In genomic region chrX:77414156-77414555, GRCm38 (mm10) we compare ENCODE assay signal across 23 mouse cellular contexts.
DNase-seq lines count a peak whose midpoint lies in the region; ATAC-seq and TF ChIP-seq lines count a peak whose summit lies in the region.
"Had no signal": no experiment of that assay in that cellular context is flagged by ENCODE, and none has a peak within 500 bp of the region (broad histone marks: within the 10 kb centered on the region; RNA-seq: fewer than 3 reads in every experiment).

No protein-coding gene starts in this region.

- no peaks in the 10 kb centered on the region for H3K4me1 ChIP-seq in heart, embryonic 15.5 days (replicated peaks)
- H3K4me1 ChIP-seq in heart, adult 2 months (ENCODE audit: control insufficient read depth, insufficient read depth, low read length), result peaks cover 2% of the 10 kb centered on the region
- no peaks in the 10 kb centered on the region for H3K4me1 ChIP-seq in lung, embryonic 16.5 days (replicated peaks; ENCODE audit: control insufficient read depth, insufficient read depth, low read length)
- H3K4me1 ChIP-seq in lung, adult 2 months (ENCODE audit: control insufficient read depth, insufficient read depth, low read length), result peaks cover 3% of the 10 kb centered on the region; the same call in 1 of the 2 replicates
- H3K4me1 ChIP-seq in liver, postnatal 0 days (ENCODE audit: insufficient read depth), result no peaks in the 10 kb centered on the region
- H3K4me1 ChIP-seq in forebrain, postnatal 0 days (ENCODE audit: insufficient read depth), result no peaks in the 10 kb centered on the region
- H3K4me1 ChIP-seq: embryonic facial prominence, embryonic 12.5 days; heart, embryonic 12.5 days; hindbrain, embryonic 10.5 days; limb, embryonic 13.5 days; liver, embryonic 15.5 days had no signal

- no peak for ATAC-seq in heart, embryonic 15.5 days (replicated peaks; ENCODE audit: insufficient number of reproducible peaks, insufficient read depth, low FRiP score, low read depth)
- peak; percentile 85 for ATAC-seq in lung, embryonic 16.5 days (ENCODE audit: low read depth)
- ATAC-seq in granulocyte monocyte progenitor cell, adult 5-6 weeks (replicated peaks; ENCODE audit: poor library complexity, severe bottlenecking), result peak; percentile 81
- no peak for ATAC-seq in liver, postnatal 0 days
- ATAC-seq in forebrain, postnatal 0 days, result no peak
- ATAC-seq: forebrain, embryonic 14.5 days; hindbrain, postnatal 0 days; intestine, postnatal 0 days had no signal

- H3K36me3 ChIP-seq in heart, embryonic 15.5 days, result no peaks in the 10 kb centered on the region
- no peaks in the 10 kb centered on the region for H3K36me3 ChIP-seq in heart, adult 2 months (ENCODE audit: control insufficient read depth, insufficient read depth, low read length)
- no peaks in the 10 kb centered on the region for H3K36me3 ChIP-seq in lung, embryonic 16.5 days (ENCODE audit: control insufficient read depth, insufficient read depth, low read length)
- H3K36me3 ChIP-seq in myocyte (ENCODE audit: control insufficient read depth, insufficient read depth), result no peaks in the 10 kb centered on the region
- no peaks in the 10 kb centered on the region for H3K36me3 ChIP-seq in liver, postnatal 0 days (replicated peaks; ENCODE audit: insufficient read depth, low read length)
- H3K36me3 ChIP-seq in forebrain, postnatal 0 days (ENCODE audit: insufficient read depth), result no peaks in the 10 kb centered on the region
- H3K36me3 ChIP-seq: embryonic facial prominence, embryonic 12.5 days; heart, embryonic 12.5 days; hindbrain, embryonic 10.5 days; limb, embryonic 13.5 days; liver, embryonic 15.5 days had no signal

- DNase-seq in heart, adult 2 months, result no peak
- DNase-seq in lung, adult 2 months, result no peak
- no peak for DNase-seq in liver, postnatal 0 days
- DNase-seq in forebrain, postnatal 0 days, result no peak
- DNase-seq: B cell, adult 2 months; cerebellum, adult 8-10 months; kidney, postnatal 25 days; retina, postnatal 1 day; right cerebral cortex, postnatal 4 days; thymus, adult 2 months had no signal

- no peak overlapping the region for H3K4me2 ChIP-seq in heart, embryonic 15.5 days
- H3K4me2 ChIP-seq in lung, embryonic 16.5 days (ENCODE audit: low read depth, low read length), result no peak overlapping the region
- H3K4me2 ChIP-seq in myocyte (ENCODE audit: low read depth), result peak overlapping the region; percentile 49
- H3K4me2 ChIP-seq in liver, postnatal 0 days (ENCODE audit: low read depth, low read length), result no peak overlapping the region
- H3K4me2 ChIP-seq in forebrain, postnatal 0 days (ENCODE audit: low read depth), result no peak overlapping the region
- H3K4me2 ChIP-seq: embryonic facial prominence, embryonic 12.5 days; heart, embryonic 12.5 days; limb, embryonic 13.5 days; liver, embryonic 15.5 days; midbrain, embryonic 11.5 days had no signal

- no peak for TF ChIP-seq EP300 in heart, adult 2 months (IDR thresholded peaks at IDR 0.05; ENCODE audit: insufficient read depth, low read depth, low read length)
- no peak for TF ChIP-seq EP300 in liver, postnatal 0 days (IDR thresholded peaks at IDR 0.05; ENCODE audit: low read depth)

- H3K27ac ChIP-seq in heart, embryonic 15.5 days, result 0 out of 2 replicates have a peak overlapping the region, but pooled peaks have one; percentile 20
- no peak overlapping the region for H3K27ac ChIP-seq in heart, adult 2 months
- peak overlapping the region; percentile 79 for H3K27ac ChIP-seq in lung, embryonic 16.5 days (ENCODE audit: low read length)
- H3K27ac ChIP-seq in liver, postnatal 0 days (ENCODE audit: low read depth), result no peak overlapping the region
- no peak overlapping the region for H3K27ac ChIP-seq in forebrain, postnatal 0 days (ENCODE audit: low read depth, low read length)
- H3K27ac ChIP-seq: embryonic facial prominence, embryonic 12.5 days; hindbrain, embryonic 10.5 days; hindbrain, postnatal 0 days; limb, embryonic 13.5 days; liver, embryonic 15.5 days had no signal

- TF ChIP-seq POLR2A in heart, adult 2 months (IDR thresholded peaks at IDR 0.05; ENCODE audit: insufficient read depth, low read depth, low read length), result no peak
- no peak for TF ChIP-seq POLR2A in lung, adult 2 months (IDR thresholded peaks at IDR 0.05; ENCODE audit: borderline replicate concordance, extremely low read depth, low read depth, low read length)
- no peak for TF ChIP-seq POLR2A in myocyte (IDR thresholded peaks at IDR 0.05; ENCODE audit: insufficient read length, low read depth)

- TF ChIP-seq CTCF in heart, adult 2 months (IDR thresholded peaks at IDR 0.05), result no peak
- no peak for TF ChIP-seq CTCF in lung, adult 2 months (IDR thresholded peaks at IDR 0.05; ENCODE audit: insufficient read depth, low read length)
- no peak for TF ChIP-seq CTCF in liver, postnatal 0 days (IDR thresholded peaks at IDR 0.05; ENCODE audit: low read depth)
- no peak for TF ChIP-seq CTCF in forebrain, postnatal 0 days (IDR thresholded peaks at IDR 0.05; ENCODE audit: low read depth)

- H3K4me3 ChIP-seq in heart, embryonic 15.5 days, result no peak overlapping the region
- H3K4me3 ChIP-seq in heart, adult 2 months, result no peak overlapping the region
- no peak overlapping the region for H3K4me3 ChIP-seq in lung, embryonic 16.5 days (ENCODE audit: low read length)
- H3K4me3 ChIP-seq in lung, adult 2 months (replicated peaks; ENCODE audit: extremely low read depth, low read depth, low read length), result no peak overlapping the region
- H3K4me3 ChIP-seq in myocyte, result no peak overlapping the region
- no peak overlapping the region for H3K4me3 ChIP-seq in liver, postnatal 0 days (ENCODE audit: low read depth, low read length)
- H3K4me3 ChIP-seq in forebrain, postnatal 0 days (ENCODE audit: low read depth, low read length), result no peak overlapping the region
- H3K4me3 ChIP-seq: embryonic facial prominence, embryonic 12.5 days; heart, embryonic 12.5 days; hindbrain, embryonic 10.5 days; limb, embryonic 13.5 days; liver, embryonic 15.5 days had no signal

- H3ac ChIP-seq in myocyte (ENCODE audit: control insufficient read depth, insufficient read length), result no peak overlapping the region

- no peaks in the 10 kb centered on the region for H3K79me2 ChIP-seq in heart, adult 2 months (replicated peaks; ENCODE audit: control insufficient read depth, insufficient read depth, low read length)
- H3K79me2 ChIP-seq in myocyte (ENCODE audit: control insufficient read depth, insufficient read depth), result no peaks in the 10 kb centered on the region

- no peaks in the 10 kb centered on the region for H3K9me3 ChIP-seq in heart, embryonic 15.5 days (replicated peaks)
- no peaks in the 10 kb centered on the region for H3K9me3 ChIP-seq in lung, embryonic 16.5 days (ENCODE audit: control insufficient read depth, low read length)
- H3K9me3 ChIP-seq in liver, postnatal 0 days (ENCODE audit: low read length), result no peaks in the 10 kb centered on the region
- H3K9me3 ChIP-seq in forebrain, postnatal 0 days (ENCODE audit: low read length), result no peaks in the 10 kb centered on the region
- H3K9me3 ChIP-seq: embryonic facial prominence, embryonic 12.5 days; heart, embryonic 12.5 days; hindbrain, embryonic 10.5 days; limb, embryonic 13.5 days; liver, embryonic 15.5 days had no signal

- no peak overlapping the region for H3K9ac ChIP-seq in heart, embryonic 15.5 days
- no peak overlapping the region for H3K9ac ChIP-seq in heart, adult 2 months (ENCODE audit: low read depth, low read length)
- no peak overlapping the region for H3K9ac ChIP-seq in lung, embryonic 16.5 days (ENCODE audit: low read length)
- H3K9ac ChIP-seq in liver, postnatal 0 days (replicated peaks), result no peak overlapping the region
- no peak overlapping the region for H3K9ac ChIP-seq in forebrain, postnatal 0 days
- H3K9ac ChIP-seq: embryonic facial prominence, embryonic 12.5 days; heart, embryonic 12.5 days; limb, embryonic 13.5 days; liver, embryonic 15.5 days had no signal

- H3K27me3 ChIP-seq in heart, embryonic 15.5 days, result no peaks in the 10 kb centered on the region
- no peaks in the 10 kb centered on the region for H3K27me3 ChIP-seq in heart, adult 2 months (ENCODE audit: control insufficient read depth, insufficient read depth, low read length)
- no peaks in the 10 kb centered on the region for H3K27me3 ChIP-seq in lung, embryonic 16.5 days (ENCODE audit: control insufficient read depth, insufficient read depth, low read depth, low read length)
- H3K27me3 ChIP-seq in myocyte (ENCODE audit: control insufficient read depth, insufficient read depth, insufficient read length), result no peaks in the 10 kb centered on the region
- no peaks in the 10 kb centered on the region for H3K27me3 ChIP-seq in liver, postnatal 0 days (ENCODE audit: insufficient read depth, low read length)
- no peaks in the 10 kb centered on the region for H3K27me3 ChIP-seq in forebrain, postnatal 0 days (ENCODE audit: insufficient read depth, low read length)
- H3K27me3 ChIP-seq: embryonic facial prominence, embryonic 12.5 days; heart, embryonic 12.5 days; limb, embryonic 13.5 days; liver, embryonic 15.5 days had no signal

- intact Hi-C loops in heart, adult 2 months (cut with DNase I), result no loop called here

TF ChIP-seq in myocyte, 11 proteins besides CTCF, POLR2A, EP300 and RAD21:
- TF ChIP-seq REST (IDR thresholded peaks at IDR 0.05; ENCODE audit: insufficient read depth, insufficient read length) (no peak), MYOD1 (IDR thresholded peaks at IDR 0.05; ENCODE audit: control insufficient read depth in 1 of 3, insufficient read length in 2 of 3, low read depth in 2 of 3) (peak; percentile 29 to 63 (median 34)), TCF3 (IDR thresholded peaks at IDR 0.05; ENCODE audit: insufficient read length, low read depth) (no peak), TCF12 (IDR thresholded peaks at IDR 0.05; ENCODE audit: insufficient read depth, poor library complexity, severe bottlenecking) (no peak), MYOG (IDR thresholded peaks at IDR 0.05; ENCODE audit: control insufficient read depth in 1 of 3, insufficient read depth in 1 of 3, insufficient read length in 2 of 3, low read depth in 2 of 3) (peak in 1 of 3 experiments; percentile 41)

Comparison
In these comparisons a context has a peak if more than half of its experiments do, and no peak if none do; other contexts are left out.
1. H3K27ac ChIP-seq: peak in heart, embryonic 15.5 days (single experiment) and lung, embryonic 16.5 days (single experiment); none in heart, adult 2 months (single experiment), liver, postnatal 0 days (single experiment) and forebrain, postnatal 0 days (single experiment).
2. ATAC-seq: peak in lung, embryonic 16.5 days (single experiment) and granulocyte monocyte progenitor cell, adult 5-6 weeks (single experiment); none in heart, embryonic 15.5 days (single experiment), liver, postnatal 0 days (single experiment) and forebrain, postnatal 0 days (single experiment).